Mouse (Mus musculus) forebrain, embryonic 15.5 days (tissue): ENCODE measurements at regions not wholly inside any gene's neighbourhood (a gene's known extent, or its start where the extent isn't known, plus 50 kb on each side); places are given as distances from the start of the nearest gene placed in this dataset.
"Not testable (repeated sequence)": the region's sequence is repeated elsewhere in the genome, so short reads cannot be mapped to it uniquely, and the experiment has no call there.

Experiments used
- ATAC-seq: fragments of 200-750 bp; cut with Nextera tagmentation; replicated peaks from 2 replicates; pipeline ENCODE4 v1.8.0; 2017; ENCODE audit warnings: mild to moderate bottlenecking, moderate TSS enrichment, moderate library complexity
- H3K27ac ChIP-seq: fragments of 300-500 bp; sonication (generic); replicated peaks from 2 replicates; pipeline ENCODE4 v1.5.1; 2015; ENCODE audit warnings: mild to moderate bottlenecking, inconsistent platforms
- H3K27me3 ChIP-seq: fragments of 300-500 bp; sonication (generic); 2 replicates; pipeline ENCODE4 v1.6.1; 2015; ENCODE audit warnings: inconsistent platforms
- H3K36me3 ChIP-seq: fragments of 300-500 bp; sonication (generic); 2 replicates; pipeline ENCODE4 v1.6.1; 2015; ENCODE audit warnings: mild to moderate bottlenecking, inconsistent platforms
- H3K4me1 ChIP-seq: fragments of 300-500 bp; sonication (generic); 2 replicates; pipeline ENCODE4 v1.6.1; 2015; ENCODE audit warnings: inconsistent platforms
- H3K4me2 ChIP-seq: fragments of 300-500 bp; sonication (generic); replicated peaks from 2 replicates; pipeline ENCODE4 v1.6.1; 2015; ENCODE audit warnings: mild to moderate bottlenecking, inconsistent platforms
- H3K4me3 ChIP-seq: fragments of 300-500 bp; sonication (generic); 2 replicates; pipeline ENCODE4 v1.5.1; 2015; ENCODE audit warnings: mild to moderate bottlenecking, inconsistent platforms
- H3K9ac ChIP-seq: fragments of 300-500 bp; sonication (generic); replicated peaks from 2 replicates; pipeline ENCODE4 v1.6.1; 2015; ENCODE audit warnings: mild to moderate bottlenecking, inconsistent platforms
- H3K9me3 ChIP-seq: fragments of 300-500 bp; sonication (generic); 2 replicates; pipeline ENCODE4 v1.6.1; 2016; ENCODE audit warnings: inconsistent platforms
- WGBS: fragments of 180-500 bp; shearing (Covaris S2); methylation state at CpG from one replicate; pipeline ENCODE4 v1.1.7; 2015; ENCODE audit warnings: mixed read lengths; 5-methylcytosine and 5-hydroxymethylcytosine counted together

- 8% methylated on average over 39 of the region's 53 CpGs for WGBS
- peak overlapping the region; percentile 28; the same call in 1 of the 2 replicates for H3K9ac ChIP-seq
Measured at GRCm38 (mm10) chr12:19387706-19388105, 566.6 kb upstream of the Gm21863 start.

More at GRCm38 (mm10) chr12:19387706-19388105, 566.6 kb upstream of the Gm21863 start:
- H3K4me3 ChIP-seq, result peak overlapping the region; percentile 32
- not testable (repeated sequence) for H3K27ac ChIP-seq, H3K27me3 ChIP-seq, ATAC-seq, H3K36me3 ChIP-seq, H3K4me1 ChIP-seq, H3K4me2 ChIP-seq, H3K9me3 ChIP-seq
